Mouse (Mus musculus) spleen, adult 2 months (tissue): ENCODE measurements around the gene Gng12. TPM values are rescaled to one million over a fixed set of nuclear protein-coding genes. Genes with fewer than 3 reads are reported as not detected.
A peak's percentile ranks its signal among the peaks of the same experiment; 100 is the strongest.

Experiments
- DNase-seq, 2 experiments: peaks; one replicate each; pipeline versions ENCODE4 v3.0.0 to v3.0.0-alpha.2; 2012 to 2021; ENCODE audit warnings: low spot score in 2 of 2, low read depth in 1 of 2
- H3K27ac ChIP-seq: fragments of 200-500 bp; 2 replicates; pipeline ENCODE4 v1.5.1; 2012; ENCODE audit warnings: low read length, inconsistent platforms; ENCODE audit not compliant: insufficient read depth
- H3K27me3 ChIP-seq: fragments of 200-500 bp; 2 replicates; pipeline ENCODE4 v1.6.1; 2012; ENCODE audit warnings: mild to moderate bottlenecking, moderate library complexity, low read length, inconsistent platforms; ENCODE audit not compliant: control insufficient read depth, insufficient read depth
- H3K36me3 ChIP-seq: fragments of 200-500 bp; 2 replicates; pipeline ENCODE4 v1.6.1; 2012; ENCODE audit warnings: mild to moderate bottlenecking, low read length, inconsistent platforms; ENCODE audit not compliant: control insufficient read depth, insufficient read depth
- H3K4me1 ChIP-seq: fragments of 200-500 bp; 2 replicates; pipeline ENCODE4 v1.6.1; 2011; ENCODE audit warnings: inconsistent platforms; ENCODE audit not compliant: control insufficient read depth, insufficient read depth, insufficient read length
- H3K4me3 ChIP-seq: fragments of 200-500 bp; 2 replicates; pipeline ENCODE4 v1.5.1; 2011; ENCODE audit warnings: mild to moderate bottlenecking, inconsistent platforms; ENCODE audit not compliant: insufficient read depth, insufficient read length; ENCODE audit errors: extremely low read depth
- CTCF ChIP-seq: fragments of 200-500 bp; IDR thresholded peaks from 2 replicates; pipeline ENCODE4 v1.5.1; 2011; ENCODE audit warnings: mild to moderate bottlenecking, inconsistent platforms; ENCODE audit not compliant: insufficient read depth, insufficient read length, insufficient replicate concordance; ENCODE audit errors: extremely low read depth
- POLR2A ChIP-seq: fragments of 200-500 bp; IDR thresholded peaks from 2 replicates; pipeline ENCODE4 v1.6.1; 2011; ENCODE audit warnings: low read depth, low read length, inconsistent platforms
- WGBS: fragments of 180-500 bp; shearing (Covaris S2); methylation state at CpG from one replicate; pipeline ENCODE4 v1.1.7; 2018; 5-methylcytosine and 5-hydroxymethylcytosine counted together
- polyA plus RNA-seq: library from polyadenylated mRNA; depleted of rRNA; stranded (reverse); fragments of >200 nt; gene quantifications from 2 replicates; pipeline ENCODE4 v1.2.3, GENCODE M21; 2012

The Gng12 gene
- polyA plus RNA-seq, 1 experiment = 6.9 TPM

- Histone ChIP-seq H3K4me3 (no peak overlapping the region), H3K27ac (no peak overlapping the region), H3K27me3 (no peaks in the 10 kb centered on the region), H3K36me3 (no peaks in the 10 kb centered on the region), H3K4me1 (peaks cover 23% of the 10 kb centered on the region)
- TF ChIP-seq POLR2A (no peak), CTCF (no peak)
- DNase-seq = no peak
- WGBS = 48% methylated on average over 4 of the region's 4 CpGs
Measured at GRCm38 (mm10) chr6:66942826-66943225, 46.6 kb downstream of the Gng12 start.

DNA sequence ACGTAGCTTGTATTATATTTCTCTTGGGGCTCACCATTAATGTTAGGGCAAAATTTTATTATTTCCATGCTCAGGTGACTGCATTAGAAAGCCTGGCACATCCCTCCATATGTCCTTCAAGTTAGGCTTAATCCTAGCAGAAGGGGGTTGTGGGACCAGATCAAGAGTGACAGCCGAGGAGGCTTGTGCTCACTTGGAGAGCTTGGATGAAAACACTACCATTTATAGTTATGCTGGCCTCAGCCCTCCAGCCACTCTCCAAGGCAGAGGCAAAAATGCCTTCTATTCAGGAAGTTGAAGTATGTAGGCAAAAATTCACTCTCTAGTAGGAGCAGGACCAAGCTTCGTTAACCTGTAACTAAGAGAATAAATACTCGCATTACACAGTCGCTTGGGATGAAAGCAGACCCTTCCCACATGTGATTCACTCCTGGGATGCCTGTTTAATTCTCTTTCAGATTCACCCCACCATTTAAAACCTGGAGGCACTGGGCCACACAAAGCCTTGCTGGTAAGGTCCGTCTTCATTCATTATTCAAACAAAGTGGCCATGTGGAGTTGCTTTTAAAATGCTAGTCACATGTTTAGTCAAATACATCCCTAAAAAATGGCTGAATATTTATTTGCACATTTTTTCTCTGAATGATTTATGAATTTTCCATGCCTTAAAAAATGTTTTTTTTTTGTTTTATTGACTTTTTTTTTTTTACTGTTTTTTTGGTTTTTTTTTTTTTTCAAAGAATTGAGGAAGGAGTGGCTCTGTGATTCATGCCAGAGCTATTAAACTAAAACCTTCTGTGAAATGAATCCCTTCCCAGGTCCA, 47.4 kb downstream of the Gng12 start:
- H3K4me3 ChIP-seq = no peak overlapping the region
- H3K27ac ChIP-seq = no peak overlapping the region
- DNase-seq = no peak
- H3K36me3 ChIP-seq = no peaks in the 10 kb centered on the region
- peaks cover 23% of the 10 kb centered on the region for H3K4me1 ChIP-seq
- 82% methylated on average over 6 of the region's 6 CpGs for WGBS
- no peaks in the 10 kb centered on the region for H3K27me3 ChIP-seq
- TF ChIP-seq CTCF (no peak), POLR2A (no peak)

- WGBS = 46% methylated on average over 12 of the region's 12 CpGs
- TF ChIP-seq CTCF (no peak), POLR2A (no peak)
- H3K27ac ChIP-seq = peak overlapping the region; percentile 53
- H3K27me3 ChIP-seq = no peaks in the 10 kb centered on the region
- H3K4me1 ChIP-seq = peaks cover 23% of the 10 kb centered on the region
- peak overlapping the region; percentile 1; the same call in 1 of the 2 replicates for H3K4me3 ChIP-seq
- H3K36me3 ChIP-seq = no peaks in the 10 kb centered on the region
- no peak for DNase-seq
Measured at GRCm38 (mm10) chr6:66944190-66945003, 48.2 kb downstream of the Gng12 start.

- WGBS = 36% methylated on average over 5 of the region's 5 CpGs
- Histone ChIP-seq H3K4me1 (peaks cover 23% of the 10 kb centered on the region), H3K36me3 (no peaks in the 10 kb centered on the region), H3K27ac (peak overlapping the region; percentile 53; the same call in 1 of the 2 replicates), H3K4me3 (no peak overlapping the region), H3K27me3 (no peaks in the 10 kb centered on the region)
- TF ChIP-seq CTCF (no peak), POLR2A (no peak)
- DNase-seq = peak in 1 of 2 experiments; percentile 31
Measured at GRCm38 (mm10) chr6:66945004-66945356, 48.8 kb downstream of the Gng12 start.

- H3K27me3 ChIP-seq = no peaks in the 10 kb centered on the region
- no peak for DNase-seq
- TF ChIP-seq POLR2A (no peak), CTCF (no peak)
- H3K27ac ChIP-seq = no peak overlapping the region
- no peak overlapping the region for H3K4me3 ChIP-seq
- no peaks in the 10 kb centered on the region for H3K36me3 ChIP-seq
- H3K4me1 ChIP-seq = peaks cover 14% of the 10 kb centered on the region
- 94% methylated on average over 3 of the region's 3 CpGs for WGBS
Measured at GRCm38 (mm10) chr6:66948111-66948510, 51.9 kb downstream of the Gng12 start.

- Histone ChIP-seq H3K27ac (no peak overlapping the region), H3K4me1 (peaks cover 11% of the 10 kb centered on the region; the same call in 1 of the 2 replicates), H3K36me3 (no peaks in the 10 kb centered on the region), H3K4me3 (no peak overlapping the region), H3K27me3 (no peaks in the 10 kb centered on the region)
- TF ChIP-seq CTCF (no peak), POLR2A (no peak)
- DNase-seq = no peak
- WGBS = 66% methylated on average over 3 of the region's 3 CpGs
Measured at GRCm38 (mm10) chr6:66948848-66949247, 52.7 kb downstream of the Gng12 start.

DNA sequence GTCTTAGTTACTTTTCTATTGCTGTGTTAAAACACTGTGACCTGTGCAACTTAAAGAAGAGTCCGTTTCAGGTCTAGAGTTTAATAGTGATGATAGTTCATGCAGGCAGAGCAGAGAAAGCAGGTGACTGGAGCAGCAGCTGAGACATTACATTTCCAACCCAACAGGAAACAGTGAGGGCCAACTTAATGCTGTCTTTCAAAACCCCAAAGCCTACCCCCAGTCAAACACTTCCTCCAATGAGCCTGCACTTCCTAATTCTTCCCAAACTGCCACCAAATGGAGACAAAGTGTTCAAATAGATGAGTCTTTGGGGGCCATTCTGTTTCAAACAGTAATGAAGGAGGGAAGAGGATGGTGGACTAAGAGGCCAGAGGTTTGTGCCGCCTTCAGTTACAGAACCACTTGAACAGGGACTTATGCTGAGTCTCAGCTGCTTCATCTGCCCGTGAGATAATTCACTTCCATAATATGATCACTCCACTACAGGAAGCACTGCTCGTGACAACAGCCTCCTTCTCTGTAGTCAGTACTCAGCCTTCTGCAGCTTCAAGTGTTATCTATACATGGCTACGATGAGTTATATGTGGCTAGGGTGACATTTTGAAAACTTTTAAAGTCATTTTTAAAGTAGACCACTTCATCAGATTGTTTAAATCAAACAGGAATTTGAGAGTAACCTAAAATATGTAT, 55.7 kb downstream of the Gng12 start:
- no peak for DNase-seq
- H3K4me3 ChIP-seq = no peak overlapping the region
- 38% methylated on average over 5 of the region's 5 CpGs for WGBS
- peaks cover 6% of the 10 kb centered on the region; the same call in 1 of the 2 replicates for H3K4me1 ChIP-seq
- no peak overlapping the region for H3K27ac ChIP-seq
- no peaks in the 10 kb centered on the region for H3K27me3 ChIP-seq
- no peaks in the 10 kb centered on the region for H3K36me3 ChIP-seq
- TF ChIP-seq CTCF (no peak), POLR2A (no peak)
